Mouse (Mus musculus) E14TG2a.4 (cell line): Measurements from ENCODE around the gene Gm42674.

Experiments
- H3K27me3 ChIP-seq: 2 replicates; pipeline ENCODE4 v1.6.1; 2014; ENCODE audit warnings: low read length, control low read depth; ENCODE audit not compliant: insufficient read depth
- H3K36me3 ChIP-seq: 2 replicates; pipeline ENCODE4 v1.6.1; 2014; ENCODE audit warnings: low read length, control low read depth; ENCODE audit not compliant: insufficient read depth
- H3K4me1 ChIP-seq: replicated peaks from 2 replicates; pipeline ENCODE4 v1.6.1; 2014; ENCODE audit warnings: low read depth, low read length, control low read depth
- H3K4me3 ChIP-seq: replicated peaks from 2 replicates; pipeline ENCODE4 v1.5.1; 2014; ENCODE audit warnings: mild to moderate bottlenecking, low read length
- H3K9me3 ChIP-seq: 2 replicates; pipeline ENCODE4 v1.6.1; 2014; ENCODE audit warnings: low read length, control low read depth
- CTCF ChIP-seq: conservative IDR thresholded peaks from 2 replicates; pipeline ENCODE4 v1.5.1; 2014; ENCODE audit warnings: low read length
- NANOG ChIP-seq: IDR thresholded peaks from 2 replicates; pipeline ENCODE4 v1.6.1; 2014; ENCODE audit warnings: borderline replicate concordance, low read length, mixed read lengths
- POU5F1 ChIP-seq: IDR thresholded peaks from 2 replicates; pipeline ENCODE4 v1.6.1; 2014; ENCODE audit warnings: low read length, borderline replicate concordance

Gene Gm42674

DNA sequence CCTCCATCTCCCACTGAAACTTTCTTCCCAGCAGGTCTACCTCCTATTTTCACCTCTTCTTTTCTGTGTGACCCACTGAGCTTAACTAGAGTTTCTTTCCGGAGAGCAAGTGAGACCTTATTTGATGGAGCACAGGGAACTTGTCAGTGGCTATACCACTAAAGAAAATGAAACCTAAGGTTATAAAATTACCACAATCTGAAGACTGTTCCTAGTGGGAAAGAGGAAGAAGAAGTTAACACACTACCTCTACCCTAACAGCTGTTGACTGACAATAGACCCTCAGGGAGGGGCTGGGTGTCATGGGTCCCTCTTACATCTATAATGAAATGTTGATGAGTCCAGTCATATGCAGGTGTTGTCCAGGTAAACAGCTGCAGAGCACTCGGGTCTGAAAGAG, 30.3 kb downstream of the Gm42674 start:
- Histone ChIP-seq H3K27me3 (peaks cover 4% of the 10 kb centered on the region; the same call in 1 of the 2 replicates), H3K4me3 (no peak overlapping the region), H3K4me1 (no peaks in the 10 kb centered on the region), H3K36me3 (no peaks in the 10 kb centered on the region), H3K9me3 (no peaks in the 10 kb centered on the region; the same call in 1 of the 2 replicates)
- no peak for TF ChIP-seq NANOG
- no peak for TF ChIP-seq CTCF
- TF ChIP-seq POU5F1 = no peak

DNA sequence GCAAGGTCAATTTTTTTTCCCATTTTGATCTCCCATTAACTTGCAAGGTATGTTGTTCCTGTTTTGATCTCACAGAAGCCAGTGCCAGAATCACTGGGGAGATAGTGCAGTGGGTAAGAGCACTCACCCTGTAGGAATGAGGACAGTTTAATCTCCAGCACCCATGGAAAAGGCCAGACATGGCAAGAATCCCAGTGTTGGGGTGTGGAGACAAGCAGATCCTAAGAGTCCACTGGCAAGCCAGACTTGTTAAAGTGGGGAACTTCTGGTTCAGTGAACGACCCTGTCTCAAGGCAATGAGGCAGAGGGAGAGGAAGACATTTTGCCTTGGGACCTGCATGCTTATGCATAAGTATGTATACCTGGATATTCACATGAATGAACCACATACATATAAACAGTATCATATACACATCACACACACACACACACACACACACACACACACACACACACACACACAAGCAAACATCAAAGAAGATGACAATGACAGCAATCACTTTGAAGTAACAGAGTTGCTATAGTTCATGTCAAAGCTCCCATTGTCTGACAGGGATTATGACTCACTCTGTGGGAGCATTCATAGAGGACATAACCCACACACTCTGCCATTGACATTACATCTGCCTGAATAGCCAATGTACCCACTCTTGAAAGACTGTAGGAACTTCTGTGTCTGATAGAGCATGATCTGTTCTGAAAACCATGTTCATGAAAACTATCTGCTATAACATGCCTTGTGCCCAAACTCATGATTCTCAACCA, 37.0 kb downstream of the Gm42674 start:
- 0 out of 2 replicates have a peak, but pooled peaks cover 4% of the 10 kb centered on the region for H3K9me3 ChIP-seq
- H3K36me3 ChIP-seq = no peaks in the 10 kb centered on the region
- peaks cover 4% of the 10 kb centered on the region; the same call in 1 of the 2 replicates for H3K27me3 ChIP-seq
- no peak for TF ChIP-seq NANOG
- no peak for TF ChIP-seq CTCF
- TF ChIP-seq POU5F1 = no peak
- peaks cover 3% of the 10 kb centered on the region; the same call in 1 of the 2 replicates for H3K4me1 ChIP-seq
- H3K4me3 ChIP-seq = no peak overlapping the region

DNA sequence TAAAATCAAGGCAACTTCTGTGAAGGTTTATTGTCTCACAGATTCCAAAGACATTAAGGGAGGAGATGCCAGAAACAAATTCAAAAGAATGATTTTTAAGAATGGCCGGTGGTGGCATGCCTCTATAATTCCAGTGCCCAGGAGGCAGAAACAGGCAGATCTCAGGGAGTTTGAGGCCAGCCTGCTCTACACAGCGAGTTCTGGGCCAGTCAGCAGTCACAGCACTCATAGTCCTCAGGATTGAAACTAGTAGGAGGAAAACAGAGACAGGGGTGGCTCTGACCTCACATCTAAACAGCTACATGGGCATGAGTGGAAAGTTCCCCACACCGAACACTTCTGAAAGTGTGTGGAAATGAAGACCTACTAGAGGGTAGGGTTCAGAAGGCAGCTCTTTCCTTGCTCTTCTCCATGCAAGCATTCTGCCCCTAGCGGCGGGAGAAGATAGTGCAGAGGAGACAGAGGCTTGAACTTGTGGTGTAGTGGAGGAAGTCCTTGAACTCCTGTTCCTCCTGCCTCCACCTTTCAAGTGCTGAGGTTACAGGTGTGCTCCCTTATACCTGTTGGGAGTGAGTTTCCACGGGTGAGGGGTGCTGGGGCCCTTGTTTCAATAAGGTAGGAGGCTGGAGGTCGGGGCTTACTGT, 37.9 kb downstream of the Gm42674 start:
- no peaks in the 10 kb centered on the region for H3K36me3 ChIP-seq
- TF ChIP-seq CTCF = peak; percentile 79
- no peak for TF ChIP-seq POU5F1
- H3K27me3 ChIP-seq = peaks cover 4% of the 10 kb centered on the region; the same call in 1 of the 2 replicates
- H3K4me1 ChIP-seq = peaks cover 3% of the 10 kb centered on the region; the same call in 1 of the 2 replicates
- 0 out of 2 replicates have a peak, but pooled peaks cover 4% of the 10 kb centered on the region for H3K9me3 ChIP-seq
- H3K4me3 ChIP-seq = no peak overlapping the region

DNA sequence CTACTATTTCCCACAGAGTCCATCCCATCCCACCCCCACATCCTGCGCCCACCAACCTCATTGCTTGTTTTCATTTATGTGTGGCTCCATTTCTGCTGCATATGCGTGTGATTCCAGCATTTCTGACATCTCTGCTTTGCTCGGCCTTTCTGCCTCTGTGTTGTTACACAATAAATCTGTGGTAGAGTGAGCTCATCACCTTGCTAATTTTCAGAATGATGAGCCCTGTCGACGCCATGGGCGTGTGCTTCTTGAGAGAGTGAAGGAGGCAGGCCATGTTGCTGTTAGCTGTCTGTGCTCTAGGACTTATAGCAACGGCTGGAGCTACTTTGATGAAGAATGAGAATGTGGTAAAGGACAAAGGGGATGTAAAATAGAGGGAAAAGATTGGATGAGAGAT, 39.3 kb downstream of the Gm42674 start:
- 0 out of 2 replicates have a peak, but pooled peaks cover 4% of the 10 kb centered on the region for H3K9me3 ChIP-seq

DNA sequence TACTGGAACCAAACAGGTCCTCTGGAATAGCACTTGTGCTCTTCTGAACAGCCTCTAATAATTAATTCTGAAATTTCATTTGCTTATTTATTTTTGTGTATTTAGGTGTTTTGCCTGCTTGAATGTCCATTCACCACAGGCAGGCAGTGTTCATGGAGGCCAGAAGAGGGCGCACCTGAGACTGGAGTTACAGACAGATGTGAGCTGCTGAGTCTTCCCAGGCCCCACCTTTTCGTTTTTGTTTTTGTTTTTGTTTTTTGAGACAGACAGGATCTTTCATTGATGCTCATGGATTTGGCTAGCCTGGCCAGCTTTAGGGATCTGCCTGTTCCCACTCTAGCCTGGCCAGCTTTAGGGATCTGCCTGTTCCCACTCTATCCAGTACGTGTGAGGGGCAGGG, 42.5 kb downstream of the Gm42674 start:
- Histone ChIP-seq H3K4me3 (no peak overlapping the region), H3K9me3 (0 out of 2 replicates have a peak, but pooled peaks cover 4% of the 10 kb centered on the region), H3K36me3 (no peaks in the 10 kb centered on the region), H3K4me1 (peaks cover 3% of the 10 kb centered on the region; the same call in 1 of the 2 replicates), H3K27me3 (no peaks in the 10 kb centered on the region)
- TF ChIP-seq NANOG (no peak), POU5F1 (no peak), CTCF (peak; percentile 53)

More for the DNA sequence above, 39.3 kb downstream of the Gm42674 start:
- Histone ChIP-seq H3K4me3 (no peak overlapping the region), H3K4me1 (peaks cover 3% of the 10 kb centered on the region; the same call in 1 of the 2 replicates), H3K36me3 (no peaks in the 10 kb centered on the region), H3K27me3 (peaks cover 4% of the 10 kb centered on the region; the same call in 1 of the 2 replicates)
- TF ChIP-seq CTCF = no peak

DNA sequence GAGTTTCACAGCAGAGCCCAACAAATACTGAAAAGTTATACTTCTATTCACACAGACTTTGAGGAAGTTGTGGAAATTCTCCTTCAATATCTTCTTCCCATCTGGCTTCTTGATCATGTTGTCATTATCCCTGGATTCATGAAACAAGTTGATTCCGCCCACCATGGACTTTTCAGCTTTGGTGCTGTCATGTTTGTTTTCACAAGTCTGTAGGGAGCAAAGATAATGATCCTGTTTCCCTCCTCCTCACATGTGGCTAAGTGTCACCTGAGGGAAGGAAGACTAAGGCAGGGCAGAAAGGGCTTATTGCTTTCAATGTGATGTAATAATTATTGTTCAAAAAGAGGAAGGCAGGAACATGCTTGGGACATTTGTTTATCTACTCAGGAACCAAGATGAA, 45.6 kb downstream of the Gm42674 start:
- Histone ChIP-seq H3K27me3 (0 out of 2 replicates have a peak, but pooled peaks cover 3% of the 10 kb centered on the region), H3K9me3 (0 out of 2 replicates have a peak, but pooled peaks cover 4% of the 10 kb centered on the region), H3K4me1 (peaks cover 3% of the 10 kb centered on the region; the same call in 1 of the 2 replicates), H3K4me3 (no peak overlapping the region), H3K36me3 (no peaks in the 10 kb centered on the region)
- TF ChIP-seq CTCF (no peak), NANOG (no peak), POU5F1 (no peak)

DNA sequence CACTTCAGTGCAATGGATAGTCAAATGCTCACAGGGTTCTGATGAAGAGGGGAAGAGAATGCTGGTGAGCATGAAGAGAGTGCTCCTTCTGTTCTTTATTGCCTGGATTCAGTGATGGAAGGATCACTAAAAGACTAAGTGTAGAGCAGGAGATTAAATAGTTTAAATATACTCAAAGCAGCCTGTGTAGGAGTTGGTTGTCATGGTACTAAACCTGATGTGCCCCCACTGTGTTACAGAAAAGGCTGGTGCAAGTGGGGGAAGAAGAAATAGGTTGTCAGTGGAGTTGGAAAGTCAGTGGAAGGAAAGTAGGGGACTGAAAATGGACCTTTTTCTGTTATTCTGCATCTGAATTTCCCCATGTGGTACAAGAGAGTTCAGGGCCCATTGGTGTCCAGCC, 47.3 kb downstream of the Gm42674 start:
- no peaks in the 10 kb centered on the region for H3K36me3 ChIP-seq
- no peak overlapping the region for H3K4me3 ChIP-seq
- H3K27me3 ChIP-seq = 0 out of 2 replicates have a peak, but pooled peaks cover 3% of the 10 kb centered on the region
- H3K4me1 ChIP-seq = no peaks in the 10 kb centered on the region
- TF ChIP-seq CTCF (no peak), POU5F1 (no peak), NANOG (no peak)
- H3K9me3 ChIP-seq = no peaks in the 10 kb centered on the region

DNA sequence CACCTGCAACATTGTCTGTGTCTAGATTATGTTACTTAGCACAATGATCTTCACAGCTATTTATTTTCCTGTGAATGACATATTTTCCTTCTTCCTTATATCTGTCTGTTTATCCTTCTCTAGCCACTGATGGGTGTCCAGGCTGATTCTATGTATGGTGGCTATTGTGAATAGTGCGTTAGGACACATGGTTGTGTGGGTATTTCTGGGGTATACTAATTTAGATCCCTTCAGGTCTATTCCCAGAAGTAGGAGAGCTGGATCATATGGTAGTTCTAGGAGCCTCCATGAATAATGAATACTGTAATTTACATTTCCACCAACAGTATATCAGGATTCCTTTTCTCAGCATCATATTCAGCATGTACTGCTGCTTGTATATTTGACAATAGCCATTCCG, 48.1 kb downstream of the Gm42674 start:
- Histone ChIP-seq H3K9me3 (no peaks in the 10 kb centered on the region), H3K4me1 (no peaks in the 10 kb centered on the region), H3K36me3 (no peaks in the 10 kb centered on the region), H3K27me3 (0 out of 2 replicates have a peak, but pooled peaks cover 3% of the 10 kb centered on the region), H3K4me3 (no peak overlapping the region)
- TF ChIP-seq NANOG = no peak
- no peak for TF ChIP-seq POU5F1
- TF ChIP-seq CTCF = no peak
